Mouse (Mus musculus): ENCODE results near the gene Hpse2. TPM values are rescaled to one million over a fixed set of nuclear protein-coding genes. Genes with fewer than 3 reads are reported as not detected.

Hpse2 gene
- polyA plus RNA-seq, 1 experiment: 0.36 TPM

DNA sequence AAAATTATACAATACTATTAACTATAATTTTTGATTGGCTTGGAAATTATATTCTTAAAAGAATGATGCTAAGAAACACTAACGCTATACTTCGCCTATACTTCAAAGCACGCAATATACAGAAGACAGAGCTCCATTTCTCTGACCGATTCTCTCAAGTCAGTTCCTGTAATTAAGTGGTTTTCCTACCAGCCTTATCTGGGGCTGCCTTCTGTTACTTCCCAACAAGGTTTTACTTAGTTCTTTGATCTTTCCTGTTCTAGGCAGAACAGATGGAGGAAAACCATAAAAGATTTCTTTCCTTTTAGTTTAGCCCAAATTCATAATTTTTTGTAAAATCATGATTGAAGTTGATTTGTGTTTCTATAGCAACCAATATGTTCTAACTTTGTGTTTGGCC, 351.8 kb downstream of the Hpse2 start:
- H3K36me3 ChIP-seq (ENCODE audit: control insufficient read depth, insufficient read depth, low read length): no peaks in the 10 kb centered on the region
- 10% methylated on average over 4 of the region's 4 CpGs for WGBS
- TF ChIP-seq POLR2A (IDR thresholded peaks at IDR 0.05; ENCODE audit: control insufficient read depth, extremely low read depth, insufficient read depth, low read length, poor library complexity) (no peak), CTCF (IDR thresholded peaks at IDR 0.05; ENCODE audit: borderline replicate concordance, control insufficient read depth, extremely low read depth, insufficient read depth, low read length, poor library complexity) (no peak)

DNA sequence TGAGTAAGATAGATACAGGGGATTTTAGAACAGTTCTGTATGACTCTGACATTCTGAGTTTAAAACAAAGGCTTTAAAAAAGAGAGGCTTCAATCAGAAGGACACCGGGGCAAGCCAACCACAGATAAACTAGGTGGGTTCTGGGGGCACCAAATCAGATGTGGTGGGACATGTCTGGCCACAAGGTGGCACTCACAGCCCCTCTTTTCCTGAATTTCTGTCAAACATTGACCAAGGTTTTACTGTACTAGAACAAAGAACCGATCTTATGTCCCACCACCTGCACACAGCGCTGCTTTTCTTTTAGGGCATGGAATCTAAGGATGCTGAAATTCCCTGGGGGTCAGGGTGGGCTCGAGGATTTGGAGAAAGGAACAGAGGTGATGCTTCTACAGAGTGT, 360.9 kb downstream of the Hpse2 start:
- 21% methylated on average over 4 of the region's 4 CpGs for WGBS
- no peak overlapping the region for H3K27ac ChIP-seq (ENCODE audit: control insufficient read depth, insufficient read depth, low read length)
- H3K4me1 ChIP-seq (replicated peaks; ENCODE audit: control insufficient read depth, insufficient read depth, low read length): no peaks in the 10 kb centered on the region
- no peaks in the 10 kb centered on the region for H3K27me3 ChIP-seq (ENCODE audit: control insufficient read depth, insufficient read depth, low read length)
- H3K4me3 ChIP-seq (ENCODE audit: control insufficient read depth, insufficient read depth, low read length): no peak overlapping the region
- H3K36me3 ChIP-seq (ENCODE audit: control insufficient read depth, insufficient read depth, low read length): no peaks in the 10 kb centered on the region
- no peak for TF ChIP-seq CTCF (IDR thresholded peaks at IDR 0.05; ENCODE audit: borderline replicate concordance, control insufficient read depth, extremely low read depth, insufficient read depth, low read length, poor library complexity)
- TF ChIP-seq POLR2A (IDR thresholded peaks at IDR 0.05; ENCODE audit: control insufficient read depth, extremely low read depth, insufficient read depth, low read length, poor library complexity): no peak
- DNase-seq: peak; percentile 13

More for the DNA sequence above, 351.8 kb downstream of the Hpse2 start:
- Histone ChIP-seq H3K27me3 (ENCODE audit: control insufficient read depth, insufficient read depth, low read length) (no peaks in the 10 kb centered on the region), H3K27ac (ENCODE audit: control insufficient read depth, insufficient read depth, low read length) (no peak overlapping the region), H3K4me1 (replicated peaks; ENCODE audit: control insufficient read depth, insufficient read depth, low read length) (no peaks in the 10 kb centered on the region), H3K4me3 (ENCODE audit: control insufficient read depth, insufficient read depth, low read length) (no peak overlapping the region)
- no peak for DNase-seq

DNA sequence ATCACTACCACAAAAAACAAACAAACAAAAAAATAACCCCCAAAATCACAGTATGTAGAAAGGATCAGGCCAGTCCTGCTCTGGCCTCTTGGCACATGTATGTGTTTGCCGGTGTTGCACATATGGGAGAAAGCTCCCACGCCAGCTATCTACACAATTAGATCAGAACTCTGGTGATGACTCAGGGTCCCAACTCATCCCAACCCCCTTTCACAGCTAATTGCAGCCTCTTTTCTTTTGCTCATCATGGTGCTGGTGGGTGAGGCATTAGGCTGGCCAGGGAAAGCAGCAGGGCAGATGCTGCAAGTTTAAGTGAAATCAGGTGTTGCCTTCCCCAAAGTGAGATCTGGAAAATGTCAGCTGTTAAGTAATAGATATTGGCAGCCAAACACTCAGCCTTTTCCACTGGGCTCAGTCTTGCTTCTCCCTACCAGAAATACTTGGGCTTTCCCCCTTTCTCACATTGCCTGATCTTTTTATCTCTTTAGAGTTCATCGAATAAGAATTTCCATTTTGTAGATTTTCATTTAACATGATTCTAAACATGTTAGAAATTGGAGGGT, 365.5 kb downstream of the Hpse2 start:
- DNase-seq: no peak
- TF ChIP-seq CTCF (IDR thresholded peaks at IDR 0.05; ENCODE audit: borderline replicate concordance, control insufficient read depth, extremely low read depth, insufficient read depth, low read length, poor library complexity) (no peak), POLR2A (IDR thresholded peaks at IDR 0.05; ENCODE audit: control insufficient read depth, extremely low read depth, insufficient read depth, low read length, poor library complexity) (no peak)
- H3K27me3 ChIP-seq (ENCODE audit: control insufficient read depth, insufficient read depth, low read length): no peaks in the 10 kb centered on the region

DNA sequence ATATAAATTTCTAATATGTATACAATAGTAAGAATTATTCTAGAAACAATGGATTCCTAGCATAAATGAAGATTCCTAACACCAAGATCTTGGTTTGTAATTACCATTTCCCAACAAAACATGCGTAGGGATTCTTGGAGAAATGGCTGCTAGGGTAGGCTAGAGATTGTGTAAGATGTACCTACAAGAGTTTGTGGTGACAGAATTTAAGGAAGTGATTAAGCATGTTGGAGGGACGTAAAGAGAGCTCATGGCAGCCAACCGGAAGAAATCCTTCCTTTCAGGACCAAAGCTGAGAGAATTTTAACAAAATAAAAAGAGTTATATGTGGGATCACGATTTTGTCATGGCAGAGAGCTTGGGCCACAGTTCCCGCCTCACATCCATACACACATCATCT, 369.4 kb downstream of the Hpse2 start:
- Histone ChIP-seq H3K4me3 (ENCODE audit: control insufficient read depth, insufficient read depth, low read length) (no peak overlapping the region), H3K4me1 (replicated peaks; ENCODE audit: control insufficient read depth, insufficient read depth, low read length) (no peaks in the 10 kb centered on the region), H3K27ac (ENCODE audit: control insufficient read depth, insufficient read depth, low read length) (no peak overlapping the region), H3K36me3 (ENCODE audit: control insufficient read depth, insufficient read depth, low read length) (no peaks in the 10 kb centered on the region), H3K27me3 (ENCODE audit: control insufficient read depth, insufficient read depth, low read length) (no peaks in the 10 kb centered on the region)
- TF ChIP-seq CTCF (IDR thresholded peaks at IDR 0.05; ENCODE audit: borderline replicate concordance, control insufficient read depth, extremely low read depth, insufficient read depth, low read length, poor library complexity) (no peak), POLR2A (IDR thresholded peaks at IDR 0.05; ENCODE audit: control insufficient read depth, extremely low read depth, insufficient read depth, low read length, poor library complexity) (no peak)
- 56% methylated on average over 5 of the region's 5 CpGs for WGBS
- no peak for DNase-seq

More for the DNA sequence above, 365.5 kb downstream of the Hpse2 start:
- 94% methylated on average over 3 of the region's 3 CpGs for WGBS
- no peaks in the 10 kb centered on the region for H3K4me1 ChIP-seq (replicated peaks; ENCODE audit: control insufficient read depth, insufficient read depth, low read length)
- no peak overlapping the region for H3K27ac ChIP-seq (ENCODE audit: control insufficient read depth, insufficient read depth, low read length)
- H3K4me3 ChIP-seq (ENCODE audit: control insufficient read depth, insufficient read depth, low read length): no peak overlapping the region
- H3K36me3 ChIP-seq (ENCODE audit: control insufficient read depth, insufficient read depth, low read length): no peaks in the 10 kb centered on the region

DNA sequence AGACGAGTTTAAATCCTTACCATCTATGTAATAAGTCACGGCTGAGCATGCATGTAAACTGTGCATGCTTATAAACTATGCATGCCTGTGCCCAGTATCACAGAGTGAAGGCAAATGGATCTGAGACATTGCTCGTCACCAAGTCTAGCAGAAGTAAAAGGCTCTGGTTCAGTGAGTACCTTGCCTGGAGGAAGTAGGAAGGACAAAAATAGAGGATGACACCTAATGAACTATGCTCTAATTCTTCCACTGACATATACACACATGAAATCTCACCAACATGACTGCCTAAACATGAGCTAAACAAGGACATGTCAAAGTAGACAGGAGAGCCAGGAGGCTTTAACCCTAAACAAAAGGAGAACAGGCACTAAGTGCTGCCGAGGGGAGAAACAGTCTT, 391.7 kb downstream of the Hpse2 start:
- 93% methylated on average over 4 of the region's 4 CpGs for WGBS
- Histone ChIP-seq H3K4me1 (replicated peaks; ENCODE audit: control insufficient read depth, insufficient read depth, low read length) (no peaks in the 10 kb centered on the region), H3K27ac (ENCODE audit: control insufficient read depth, insufficient read depth, low read length) (no peak overlapping the region), H3K36me3 (ENCODE audit: control insufficient read depth, insufficient read depth, low read length) (no peaks in the 10 kb centered on the region), H3K27me3 (ENCODE audit: control insufficient read depth, insufficient read depth, low read length) (no peaks in the 10 kb centered on the region), H3K4me3 (ENCODE audit: control insufficient read depth, insufficient read depth, low read length) (no peak overlapping the region)
- DNase-seq: no peak
- no peak for TF ChIP-seq CTCF (IDR thresholded peaks at IDR 0.05; ENCODE audit: borderline replicate concordance, control insufficient read depth, extremely low read depth, insufficient read depth, low read length, poor library complexity)
- TF ChIP-seq POLR2A (IDR thresholded peaks at IDR 0.05; ENCODE audit: control insufficient read depth, extremely low read depth, insufficient read depth, low read length, poor library complexity): no peak

DNA sequence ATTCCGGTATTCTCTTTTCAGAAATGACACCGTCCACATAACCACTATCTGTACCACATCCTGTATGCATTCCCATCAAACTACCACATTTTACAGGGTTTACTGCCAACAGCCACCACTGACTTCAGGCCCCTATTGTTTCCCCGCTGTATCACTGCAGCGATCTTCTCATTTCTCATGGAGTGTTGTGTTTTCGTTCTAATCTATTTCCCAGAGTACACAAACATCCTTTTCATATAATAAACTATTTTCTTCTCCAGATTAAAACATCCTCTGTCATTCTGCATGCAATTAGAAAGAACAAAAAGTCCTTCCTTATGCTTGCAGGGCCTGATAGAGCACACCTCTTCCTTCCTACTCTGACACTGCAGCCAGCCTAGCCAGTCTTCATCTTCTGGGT, 399.3 kb downstream of the Hpse2 start:
- WGBS: 7% methylated on average over 5 of the region's 5 CpGs
- Histone ChIP-seq H3K27ac (ENCODE audit: control insufficient read depth, insufficient read depth, low read length) (no peak overlapping the region), H3K36me3 (ENCODE audit: control insufficient read depth, insufficient read depth, low read length) (no peaks in the 10 kb centered on the region), H3K4me3 (ENCODE audit: control insufficient read depth, insufficient read depth, low read length) (no peak overlapping the region), H3K4me1 (replicated peaks; ENCODE audit: control insufficient read depth, insufficient read depth, low read length) (no peaks in the 10 kb centered on the region), H3K27me3 (ENCODE audit: control insufficient read depth, insufficient read depth, low read length) (no peaks in the 10 kb centered on the region)
- no peak for DNase-seq
- no peak for TF ChIP-seq POLR2A (IDR thresholded peaks at IDR 0.05; ENCODE audit: control insufficient read depth, extremely low read depth, insufficient read depth, low read length, poor library complexity)
- no peak for TF ChIP-seq CTCF (IDR thresholded peaks at IDR 0.05; ENCODE audit: borderline replicate concordance, control insufficient read depth, extremely low read depth, insufficient read depth, low read length, poor library complexity)

DNA sequence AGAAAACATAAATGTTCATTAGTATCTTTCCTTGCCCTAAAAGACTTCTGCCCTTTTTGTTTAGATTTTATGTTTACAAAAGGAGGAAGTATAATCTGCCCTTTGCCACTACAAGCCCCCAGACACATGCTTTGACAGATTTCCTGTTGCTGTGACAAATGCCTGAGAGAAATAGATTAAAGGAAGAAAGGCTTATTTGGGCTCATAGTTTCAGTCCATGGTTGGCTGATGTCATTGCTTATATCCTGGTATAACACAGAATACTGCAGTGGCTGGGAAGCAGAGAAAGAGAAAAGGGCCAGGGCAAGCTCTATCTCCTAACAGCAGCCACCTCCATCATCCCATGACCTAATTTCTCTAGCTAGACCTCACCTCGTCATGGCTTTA, 401.8 kb downstream of the Hpse2 start:
- TF ChIP-seq CTCF (IDR thresholded peaks at IDR 0.05; ENCODE audit: borderline replicate concordance, control insufficient read depth, extremely low read depth, insufficient read depth, low read length, poor library complexity) (no peak), POLR2A (IDR thresholded peaks at IDR 0.05; ENCODE audit: control insufficient read depth, extremely low read depth, insufficient read depth, low read length, poor library complexity) (no peak)
- no peak for DNase-seq
- 48% methylated on average over 1 of the region's 1 CpGs for WGBS
- H3K36me3 ChIP-seq (ENCODE audit: control insufficient read depth, insufficient read depth, low read length): no peaks in the 10 kb centered on the region
- H3K4me3 ChIP-seq (ENCODE audit: control insufficient read depth, insufficient read depth, low read length): no peak overlapping the region
- H3K27me3 ChIP-seq (ENCODE audit: control insufficient read depth, insufficient read depth, low read length): no peaks in the 10 kb centered on the region
- no peaks in the 10 kb centered on the region for H3K4me1 ChIP-seq (replicated peaks; ENCODE audit: control insufficient read depth, insufficient read depth, low read length)
- H3K27ac ChIP-seq (ENCODE audit: control insufficient read depth, insufficient read depth, low read length): no peak overlapping the region

Data from thymus, adult 2 months (tissue).